In genomic region chr12:110377734-110378133, GRCm38 (mm10) we compare ENCODE assay signal across 8 mouse cellular contexts.
DNase-seq lines count a peak whose midpoint lies in the region; ATAC-seq and TF ChIP-seq lines count a peak whose summit lies in the region.
"Had no signal": no experiment of that assay in that cellular context is flagged by ENCODE, and none has a peak within 500 bp of the region (broad histone marks: within the 10 kb centered on the region; RNA-seq: fewer than 3 reads in every experiment).

No protein-coding gene starts in this region.

- no peak overlapping the region for H3K27ac ChIP-seq in kidney, embryonic 14.5 days (ENCODE audit: low read depth, low read length)
- no peak overlapping the region for H3K27ac ChIP-seq in lung, postnatal 0 days (ENCODE audit: low read length)
- H3K27ac ChIP-seq: liver, embryonic 15.5 days had no signal

- no peak overlapping the region for H3K4me3 ChIP-seq in kidney, embryonic 14.5 days (ENCODE audit: low read length)
- no peak overlapping the region for H3K4me3 ChIP-seq in lung, postnatal 0 days (ENCODE audit: low read depth, low read length)
- H3K4me3 ChIP-seq: liver, embryonic 15.5 days had no signal

- H3K4me1 ChIP-seq in kidney, embryonic 14.5 days (ENCODE audit: control insufficient read depth, insufficient read depth, low read length): peaks cover 11% of the 10 kb centered on the region
- H3K4me1 ChIP-seq in lung, postnatal 0 days (ENCODE audit: insufficient read depth, low read depth, low read length): no peaks in the 10 kb centered on the region
- H3K4me1 ChIP-seq: liver, embryonic 15.5 days had no signal

- peak; percentile 68 for TF ChIP-seq CTCF in lung, postnatal 0 days (IDR thresholded peaks at IDR 0.05)

- no peak overlapping the region for H3K4me2 ChIP-seq in kidney, embryonic 14.5 days (replicated peaks; ENCODE audit: low read depth, low read length)
- no peak overlapping the region for H3K4me2 ChIP-seq in lung, postnatal 0 days (replicated peaks; ENCODE audit: low read depth, low read length)
- H3K4me2 ChIP-seq: liver, embryonic 15.5 days had no signal

- no peak overlapping the region for H3K9ac ChIP-seq in kidney, embryonic 14.5 days (ENCODE audit: low read depth, low read length)
- no peak overlapping the region for H3K9ac ChIP-seq in lung, postnatal 0 days (replicated peaks; ENCODE audit: low read depth)
- H3K9ac ChIP-seq: liver, embryonic 15.5 days had no signal

- no peak for TF ChIP-seq EP300 in lung, postnatal 0 days (IDR thresholded peaks at IDR 0.05)

- WGBS in kidney, embryonic 14.5 days: 73% methylated on average over 10 of the region's 10 CpGs
- WGBS in lung, postnatal 0 days: 65% methylated on average over 10 of the region's 10 CpGs

- no peaks in the 10 kb centered on the region for H3K9me3 ChIP-seq in kidney, embryonic 14.5 days (ENCODE audit: control insufficient read depth, low read length)
- H3K9me3 ChIP-seq in lung, postnatal 0 days (ENCODE audit: low read length): no peaks in the 10 kb centered on the region
- H3K9me3 ChIP-seq: liver, embryonic 15.5 days had no signal

- no peak for ATAC-seq in kidney, embryonic 14.5 days (ENCODE audit: low FRiP score, low TSS enrichment)
- no peak for ATAC-seq in lung, postnatal 0 days

- peaks cover 40% of the 10 kb centered on the region for H3K27me3 ChIP-seq in kidney, embryonic 14.5 days (ENCODE audit: control insufficient read depth, insufficient read depth, low read length)
- H3K27me3 ChIP-seq in lung, postnatal 0 days (replicated peaks; ENCODE audit: insufficient read depth, low read length): peaks cover 9% of the 10 kb centered on the region

- no peaks in the 10 kb centered on the region for H3K36me3 ChIP-seq in kidney, embryonic 14.5 days (ENCODE audit: control insufficient read depth, insufficient read depth, low read length)
- H3K36me3 ChIP-seq in lung, postnatal 0 days (ENCODE audit: insufficient read depth, low read length): no peaks in the 10 kb centered on the region
- H3K36me3 ChIP-seq: liver, embryonic 15.5 days had no signal

- peak; percentile 32 for DNase-seq in kidney, adult 18-20 months
- DNase-seq in 416B (ENCODE audit: low read depth): peak; percentile 73
- DNase-seq in CD8-positive naive resting alpha-beta T cell, adult 2 months (ENCODE audit: low read depth in 2 of 2, low spot score in 2 of 2): peak; percentile 13 to 14
- peak; percentile 44 for DNase-seq in c-Kit-positive CD71-negative TER-119-negative erythroid progenitor cells, embryonic 14.5 days (ENCODE audit: low read depth)
- peak; percentile 23 for DNase-seq in lung, postnatal 0 days (ENCODE audit: low spot score)
- peak; percentile 80 for DNase-seq in urinary bladder, postnatal 14 days (ENCODE audit: low spot score)

Comparison
In these comparisons a context has a peak if more than half of its experiments do, and no peak if none do; other contexts are left out.
1. DNase-seq: peak in every context shown above with its lines; median percentile 80 in urinary bladder, postnatal 14 days; 73 in 416B; 44 in c-Kit-positive CD71-negative TER-119-negative erythroid progenitor cells, embryonic 14.5 days; 32 in kidney, adult 18-20 months; 23 in lung, postnatal 0 days; 14 in CD8-positive naive resting alpha-beta T cell, adult 2 months.